ENCODE assay signal across 9 mouse cellular contexts in genomic region chr2:6405059-6406033, GRCm38 (mm10).
A peak's percentile ranks its signal among the peaks of the same experiment; 100 is the strongest.
DNase-seq lines count a peak whose midpoint lies in the region; ATAC-seq and TF ChIP-seq lines count a peak whose summit lies in the region.
"Had no signal": no experiment of that assay in that cellular context is flagged by ENCODE, and none has a peak within 500 bp of the region (broad histone marks: within the 10 kb centered on the region; RNA-seq: fewer than 3 reads in every experiment).

No protein-coding gene starts in this region.

- no peak overlapping the region for H3K27ac ChIP-seq in heart, embryonic 16.5 days (ENCODE audit: low read length)
- H3K27ac ChIP-seq in liver, embryonic 13.5 days, result no peak overlapping the region
- no peak overlapping the region for H3K27ac ChIP-seq in neural tube, embryonic 12.5 days
- H3K27ac ChIP-seq in stomach, postnatal 0 days (replicated peaks), result no peak overlapping the region

- H3K27me3 ChIP-seq in heart, embryonic 16.5 days (ENCODE audit: control insufficient read depth, insufficient read depth, low read length), result no peaks in the 10 kb centered on the region
- H3K27me3 ChIP-seq in liver, embryonic 13.5 days, result no peaks in the 10 kb centered on the region
- no peaks in the 10 kb centered on the region for H3K27me3 ChIP-seq in neural tube, embryonic 12.5 days (replicated peaks)
- no peaks in the 10 kb centered on the region for H3K27me3 ChIP-seq in stomach, postnatal 0 days (ENCODE audit: control insufficient read depth, insufficient read depth, low read length)

- DNase-seq in CD4-positive, CD25-positive, alpha-beta regulatory T cell, adult 2 months (ENCODE audit: low read depth, low spot score), result peak; percentile 84
- DNase-seq in brain, embryonic 18.5 days (ENCODE audit: low read depth, low spot score), result peak; percentile 55
- DNase-seq in fibroblast of lung, adult 2 months (ENCODE audit: low read depth), result peak; percentile 71
- DNase-seq in kidney, postnatal 25 days, result peak; percentile 84 to 90
- DNase-seq in liver, embryonic 13.5 days, result peak; percentile 46
- peak; percentile 83 for DNase-seq in stomach, postnatal 0 days (ENCODE audit: low spot score)

- H3K4me1 ChIP-seq in heart, embryonic 16.5 days (ENCODE audit: control insufficient read depth, insufficient read depth, low read length), result peaks cover 5% of the 10 kb centered on the region
- peaks cover 32% of the 10 kb centered on the region for H3K4me1 ChIP-seq in liver, embryonic 13.5 days (replicated peaks)
- H3K4me1 ChIP-seq in neural tube, embryonic 12.5 days, result peaks cover 31% of the 10 kb centered on the region
- H3K4me1 ChIP-seq in stomach, postnatal 0 days (replicated peaks; ENCODE audit: control insufficient read depth, insufficient read depth), result 0 out of 2 replicates have a peak, but pooled peaks cover 2% of the 10 kb centered on the region

- no peak for TF ChIP-seq EP300 in stomach, postnatal 0 days (optimal IDR thresholded peaks at IDR 0.05)

- peak; percentile 99 for TF ChIP-seq CTCF in stomach, postnatal 0 days (IDR thresholded peaks at IDR 0.05; ENCODE audit: low read depth)

- no peak overlapping the region for H3K9ac ChIP-seq in heart, embryonic 16.5 days (ENCODE audit: low read length)
- no peak overlapping the region for H3K9ac ChIP-seq in liver, embryonic 13.5 days
- H3K9ac ChIP-seq in neural tube, embryonic 12.5 days, result no peak overlapping the region
- no peak overlapping the region for H3K9ac ChIP-seq in stomach, postnatal 0 days (ENCODE audit: low read length)

- no peaks in the 10 kb centered on the region for H3K36me3 ChIP-seq in heart, embryonic 16.5 days (ENCODE audit: control insufficient read depth, insufficient read depth)
- H3K36me3 ChIP-seq in liver, embryonic 13.5 days, result peaks cover 13% of the 10 kb centered on the region
- peaks cover 4% of the 10 kb centered on the region; the same call in 1 of the 2 replicates for H3K36me3 ChIP-seq in neural tube, embryonic 12.5 days
- H3K36me3 ChIP-seq in stomach, postnatal 0 days (ENCODE audit: control insufficient read depth, insufficient read depth, low read length), result no peaks in the 10 kb centered on the region

- ATAC-seq in heart, embryonic 16.5 days (replicated peaks; ENCODE audit: extremely low read depth, insufficient read depth, low FRiP score), result peak; percentile 81
- peak; percentile 66 for ATAC-seq in liver, embryonic 13.5 days (ENCODE audit: low read depth)
- peak; percentile 82 for ATAC-seq in neural tube, embryonic 12.5 days (ENCODE audit: low FRiP score, low read depth)
- peak; percentile 90 for ATAC-seq in stomach, postnatal 0 days (ENCODE audit: low FRiP score, low TSS enrichment)

- no peak overlapping the region for H3K4me2 ChIP-seq in heart, embryonic 16.5 days (ENCODE audit: low read depth, low read length)
- H3K4me2 ChIP-seq in liver, embryonic 13.5 days, result no peak overlapping the region
- no peak overlapping the region for H3K4me2 ChIP-seq in neural tube, embryonic 12.5 days (replicated peaks)
- H3K4me2 ChIP-seq in stomach, postnatal 0 days (replicated peaks; ENCODE audit: low read depth), result no peak overlapping the region

- 31% methylated on average over 10 of the region's 10 CpGs for WGBS in heart, embryonic 16.5 days
- WGBS in liver, embryonic 13.5 days (ENCODE audit: insufficient replicate concordance), result 44% methylated on average over 10 of the region's 10 CpGs
- 28% methylated on average over 10 of the region's 10 CpGs for WGBS in neural tube, embryonic 12.5 days
- 36% methylated on average over 10 of the region's 10 CpGs for WGBS in stomach, postnatal 0 days

- H3K9me3 ChIP-seq in heart, embryonic 16.5 days (replicated peaks; ENCODE audit: control insufficient read depth, low read length), result no peaks in the 10 kb centered on the region
- no peaks in the 10 kb centered on the region for H3K9me3 ChIP-seq in liver, embryonic 13.5 days (replicated peaks)
- H3K9me3 ChIP-seq in neural tube, embryonic 12.5 days, result no peaks in the 10 kb centered on the region
- H3K9me3 ChIP-seq in stomach, postnatal 0 days (ENCODE audit: control insufficient read depth, low read length), result no peaks in the 10 kb centered on the region

- H3K4me3 ChIP-seq in heart, embryonic 16.5 days (ENCODE audit: low read length), result no peak overlapping the region
- H3K4me3 ChIP-seq in liver, embryonic 13.5 days (replicated peaks), result no peak overlapping the region
- H3K4me3 ChIP-seq in neural tube, embryonic 12.5 days, result no peak overlapping the region
- no peak overlapping the region for H3K4me3 ChIP-seq in stomach, postnatal 0 days (ENCODE audit: low read depth, low read length)
- H3K4me3 ChIP-seq: erythroblast, embryonic 14.5 days had no signal
